Mouse (Mus musculus): ENCODE results near the gene Gm45140. TPM values are rescaled to one million over a fixed set of nuclear protein-coding genes. Genes with fewer than 3 reads are reported as not detected.
A peak's percentile ranks its signal among the peaks of the same experiment; 100 is the strongest.

Gene Gm45140
- polyA plus RNA-seq, 1 experiment from 2014 or later, result 2.6 TPM

DNA sequence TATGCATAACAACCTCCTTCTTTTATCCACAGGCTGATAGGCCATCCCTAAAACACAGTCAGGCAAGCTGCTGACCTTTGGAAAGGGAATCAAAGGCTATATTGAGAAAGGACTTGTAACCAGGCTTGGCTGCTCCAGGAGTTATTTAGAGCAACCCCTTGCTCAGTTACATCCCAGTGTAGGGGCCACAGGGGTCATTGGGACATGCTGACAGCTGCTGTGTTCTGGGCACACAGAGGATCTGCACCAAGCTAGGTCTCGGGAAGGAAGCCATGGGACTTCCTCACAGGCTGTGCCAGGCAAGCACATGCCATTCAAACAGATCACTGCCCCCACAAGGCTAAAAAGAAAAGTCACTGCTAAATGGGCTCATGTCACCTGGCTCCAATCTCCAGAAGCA, 37.5 kb upstream of the Gm45140 start:
- no peaks in the 10 kb centered on the region for H3K27me3 ChIP-seq (ENCODE audit: control insufficient read depth, insufficient read depth, low read length)
- no peak for ATAC-seq (replicated peaks; ENCODE audit: extremely low read depth, insufficient read depth, low FRiP score)
- no peak overlapping the region; the same call in 1 of the 2 replicates for H3K27ac ChIP-seq (ENCODE audit: low read length)
- WGBS, result 25% methylated on average over 1 of the region's 1 CpGs
- H3K9me3 ChIP-seq (replicated peaks; ENCODE audit: control insufficient read depth, low read length), result no peaks in the 10 kb centered on the region
- no peak overlapping the region for H3K9ac ChIP-seq (ENCODE audit: low read length)
- peaks cover 8% of the 10 kb centered on the region for H3K4me1 ChIP-seq (ENCODE audit: control insufficient read depth, insufficient read depth, low read length)
- no peak overlapping the region for H3K4me3 ChIP-seq (ENCODE audit: low read length)
- no peak overlapping the region for H3K4me2 ChIP-seq (ENCODE audit: low read depth, low read length)
- no peaks in the 10 kb centered on the region for H3K36me3 ChIP-seq (ENCODE audit: control insufficient read depth, insufficient read depth)

- no peak overlapping the region for H3K9ac ChIP-seq (ENCODE audit: low read length)
- peaks cover 8% of the 10 kb centered on the region for H3K4me1 ChIP-seq (ENCODE audit: control insufficient read depth, insufficient read depth, low read length)
- WGBS, result 73% methylated on average over 7 of the region's 7 CpGs
- no peaks in the 10 kb centered on the region for H3K36me3 ChIP-seq (ENCODE audit: control insufficient read depth, insufficient read depth)
- no peak overlapping the region for H3K4me3 ChIP-seq (ENCODE audit: low read length)
- no peak overlapping the region for H3K4me2 ChIP-seq (ENCODE audit: low read depth, low read length)
- no peaks in the 10 kb centered on the region for H3K27me3 ChIP-seq (ENCODE audit: control insufficient read depth, insufficient read depth, low read length)
- ATAC-seq (replicated peaks; ENCODE audit: extremely low read depth, insufficient read depth, low FRiP score), result no peak
- no peak overlapping the region for H3K27ac ChIP-seq (ENCODE audit: low read length)
- H3K9me3 ChIP-seq (replicated peaks; ENCODE audit: control insufficient read depth, low read length), result no peaks in the 10 kb centered on the region
These were observed 35.6 kb upstream of the Gm45140 start for GRCm38 (mm10) chr6:87871240-87871639.

GRCm38 (mm10) chr6:87870440-87870839, 34.8 kb upstream of the Gm45140 start:
- 55% methylated on average over 1 of the region's 1 CpGs for WGBS
- H3K4me1 ChIP-seq (ENCODE audit: control insufficient read depth, insufficient read depth, low read length), result peaks cover 8% of the 10 kb centered on the region
- no peaks in the 10 kb centered on the region for H3K27me3 ChIP-seq (ENCODE audit: control insufficient read depth, insufficient read depth, low read length)
- H3K36me3 ChIP-seq (ENCODE audit: control insufficient read depth, insufficient read depth), result no peaks in the 10 kb centered on the region
- no peak overlapping the region for H3K9ac ChIP-seq (ENCODE audit: low read length)
- H3K4me3 ChIP-seq (ENCODE audit: low read length), result no peak overlapping the region
- H3K27ac ChIP-seq (ENCODE audit: low read length), result no peak overlapping the region
- H3K4me2 ChIP-seq (ENCODE audit: low read depth, low read length), result no peak overlapping the region
- ATAC-seq (replicated peaks; ENCODE audit: extremely low read depth, insufficient read depth, low FRiP score), result no peak
- H3K9me3 ChIP-seq (replicated peaks; ENCODE audit: control insufficient read depth, low read length), result no peaks in the 10 kb centered on the region

GRCm38 (mm10) chr6:87868871-87869506, 33.4 kb upstream of the Gm45140 start:
- peak; percentile 76 for ATAC-seq (replicated peaks; ENCODE audit: extremely low read depth, insufficient read depth, low FRiP score)
- no peak overlapping the region for H3K4me3 ChIP-seq (ENCODE audit: low read length)
- 54% methylated on average over 9 of the region's 9 CpGs for WGBS
- peak overlapping the region; percentile 25; the same call in 1 of the 2 replicates for H3K27ac ChIP-seq (ENCODE audit: low read length)
- H3K4me2 ChIP-seq (ENCODE audit: low read depth, low read length), result no peak overlapping the region; the same call in 1 of the 2 replicates
- H3K9ac ChIP-seq (ENCODE audit: low read length), result no peak overlapping the region
- H3K27me3 ChIP-seq (ENCODE audit: control insufficient read depth, insufficient read depth, low read length), result no peaks in the 10 kb centered on the region
- no peaks in the 10 kb centered on the region for H3K9me3 ChIP-seq (replicated peaks; ENCODE audit: control insufficient read depth, low read length)
- H3K4me1 ChIP-seq (ENCODE audit: control insufficient read depth, insufficient read depth, low read length), result peaks cover 8% of the 10 kb centered on the region
- H3K36me3 ChIP-seq (ENCODE audit: control insufficient read depth, insufficient read depth), result no peaks in the 10 kb centered on the region

- no peaks in the 10 kb centered on the region for H3K27me3 ChIP-seq (ENCODE audit: control insufficient read depth, insufficient read depth, low read length)
- H3K27ac ChIP-seq (ENCODE audit: low read length), result no peak overlapping the region
- H3K9ac ChIP-seq (ENCODE audit: low read length), result no peak overlapping the region
- peaks cover 8% of the 10 kb centered on the region for H3K4me1 ChIP-seq (ENCODE audit: control insufficient read depth, insufficient read depth, low read length)
- H3K9me3 ChIP-seq (replicated peaks; ENCODE audit: control insufficient read depth, low read length), result no peaks in the 10 kb centered on the region
- H3K36me3 ChIP-seq (ENCODE audit: control insufficient read depth, insufficient read depth), result no peaks in the 10 kb centered on the region
- 58% methylated on average over 2 of the region's 2 CpGs for WGBS
- no peak overlapping the region for H3K4me3 ChIP-seq (ENCODE audit: low read length)
- ATAC-seq (replicated peaks; ENCODE audit: extremely low read depth, insufficient read depth, low FRiP score), result no peak
- H3K4me2 ChIP-seq (ENCODE audit: low read depth, low read length), result no peak overlapping the region
These were observed 31.7 kb upstream of the Gm45140 start for GRCm38 (mm10) chr6:87867256-87867655.

GRCm38 (mm10) chr6:87866211-87866610, 30.6 kb upstream of the Gm45140 start:
- H3K9me3 ChIP-seq (replicated peaks; ENCODE audit: control insufficient read depth, low read length), result no peaks in the 10 kb centered on the region
- no peak overlapping the region for H3K9ac ChIP-seq (ENCODE audit: low read length)
- peaks cover 8% of the 10 kb centered on the region for H3K4me1 ChIP-seq (ENCODE audit: control insufficient read depth, insufficient read depth, low read length)
- H3K27ac ChIP-seq (ENCODE audit: low read length), result no peak overlapping the region
- WGBS, result 80% methylated on average over 6 of the region's 6 CpGs
- H3K36me3 ChIP-seq (ENCODE audit: control insufficient read depth, insufficient read depth), result no peaks in the 10 kb centered on the region
- no peak overlapping the region for H3K4me2 ChIP-seq (ENCODE audit: low read depth, low read length)
- no peak for ATAC-seq (replicated peaks; ENCODE audit: extremely low read depth, insufficient read depth, low FRiP score)
- no peaks in the 10 kb centered on the region for H3K27me3 ChIP-seq (ENCODE audit: control insufficient read depth, insufficient read depth, low read length)
- no peak overlapping the region for H3K4me3 ChIP-seq (ENCODE audit: low read length)

GRCm38 (mm10) chr6:87857071-87857470, 21.5 kb upstream of the Gm45140 start:
- H3K4me2 ChIP-seq (ENCODE audit: low read depth, low read length), result no peak overlapping the region
- no peaks in the 10 kb centered on the region; the same call in 1 of the 2 replicates for H3K27me3 ChIP-seq (ENCODE audit: control insufficient read depth, insufficient read depth, low read length)
- no peaks in the 10 kb centered on the region for H3K36me3 ChIP-seq (ENCODE audit: control insufficient read depth, insufficient read depth)
- no peak overlapping the region for H3K9ac ChIP-seq (ENCODE audit: low read length)
- no peaks in the 10 kb centered on the region for H3K9me3 ChIP-seq (replicated peaks; ENCODE audit: control insufficient read depth, low read length)
- no peak overlapping the region for H3K4me3 ChIP-seq (ENCODE audit: low read length)
- no peak for ATAC-seq (replicated peaks; ENCODE audit: extremely low read depth, insufficient read depth, low FRiP score)
- 17% methylated on average over 1 of the region's 1 CpGs for WGBS
- H3K4me1 ChIP-seq (ENCODE audit: control insufficient read depth, insufficient read depth, low read length), result no peaks in the 10 kb centered on the region
- H3K27ac ChIP-seq (ENCODE audit: low read length), result no peak overlapping the region

- WGBS, result 75% methylated on average over 4 of the region's 4 CpGs
- no peak for ATAC-seq (replicated peaks; ENCODE audit: extremely low read depth, insufficient read depth, low FRiP score)
These were observed 17.9 kb upstream of the Gm45140 start for GRCm38 (mm10) chr6:87853446-87853845.

GRCm38 (mm10) chr6:87851871-87852270, 16.3 kb upstream of the Gm45140 start:
- Histone ChIP-seq H3K27ac (ENCODE audit: low read length) (no peak overlapping the region), H3K9me3 (replicated peaks; ENCODE audit: control insufficient read depth, low read length) (no peaks in the 10 kb centered on the region), H3K9ac (ENCODE audit: low read length) (no peak overlapping the region), H3K4me2 (ENCODE audit: low read depth, low read length) (no peak overlapping the region), H3K4me1 (ENCODE audit: control insufficient read depth, insufficient read depth, low read length) (peaks cover 22% of the 10 kb centered on the region), H3K4me3 (ENCODE audit: low read length) (no peak overlapping the region), H3K36me3 (ENCODE audit: control insufficient read depth, insufficient read depth) (peaks cover 6% of the 10 kb centered on the region; the same call in 1 of the 2 replicates), H3K27me3 (ENCODE audit: control insufficient read depth, insufficient read depth, low read length) (no peaks in the 10 kb centered on the region; the same call in 1 of the 2 replicates)
- 72% methylated on average over 6 of the region's 6 CpGs for WGBS
- no peak for ATAC-seq (replicated peaks; ENCODE audit: extremely low read depth, insufficient read depth, low FRiP score)

More at GRCm38 (mm10) chr6:87853446-87853845, 17.9 kb upstream of the Gm45140 start:
- Histone ChIP-seq H3K36me3 (ENCODE audit: control insufficient read depth, insufficient read depth) (peaks cover 3% of the 10 kb centered on the region; the same call in 1 of the 2 replicates), H3K4me1 (ENCODE audit: control insufficient read depth, insufficient read depth, low read length) (peaks cover 9% of the 10 kb centered on the region), H3K9me3 (replicated peaks; ENCODE audit: control insufficient read depth, low read length) (no peaks in the 10 kb centered on the region), H3K4me2 (ENCODE audit: low read depth, low read length) (no peak overlapping the region), H3K4me3 (ENCODE audit: low read length) (no peak overlapping the region), H3K27me3 (ENCODE audit: control insufficient read depth, insufficient read depth, low read length) (no peaks in the 10 kb centered on the region; the same call in 1 of the 2 replicates), H3K9ac (ENCODE audit: low read length) (no peak overlapping the region), H3K27ac (ENCODE audit: low read length) (no peak overlapping the region)
